ENCODE assay signal across 10 mouse cellular contexts in genomic region chr13:44229136-44229611, GRCm38 (mm10).
A peak's percentile ranks its signal among the peaks of the same experiment; 100 is the strongest.
DNase-seq lines count a peak whose midpoint lies in the region; ATAC-seq and TF ChIP-seq lines count a peak whose summit lies in the region.
"Had no signal": no experiment of that assay in that cellular context is flagged by ENCODE, and none has a peak within 500 bp of the region (broad histone marks: within the 10 kb centered on the region; RNA-seq: fewer than 3 reads in every experiment).

No protein-coding gene starts in this region.

- DNase-seq in heart, postnatal 0 days (ENCODE audit: low spot score), result peak; percentile 41
- no peak for DNase-seq in heart, postnatal 10 days
- peak; percentile 40 for DNase-seq in forebrain, embryonic 10.5 days (ENCODE audit: extremely low spot score, low spot score)
- DNase-seq in midbrain, postnatal 0 days (ENCODE audit: low spot score), result no peak
- DNase-seq in right cerebral cortex, adult 2 months (ENCODE audit: low spot score in 2 of 2), result no peak
- no peak for DNase-seq in layer of hippocampus, adult 9-10 months (ENCODE audit: low spot score)

- 0 out of 2 replicates have a peak, but pooled peaks cover 5% of the 10 kb centered on the region for H3K9me3 ChIP-seq in heart, postnatal 0 days (replicated peaks; ENCODE audit: control insufficient read depth, low read length)
- H3K9me3 ChIP-seq in forebrain, embryonic 10.5 days, result peaks cover 11% of the 10 kb centered on the region; the same call in 1 of the 2 replicates
- no peaks in the 10 kb centered on the region for H3K9me3 ChIP-seq in hindbrain, embryonic 16.5 days (ENCODE audit: control insufficient read depth, low read length)
- no peaks in the 10 kb centered on the region for H3K9me3 ChIP-seq in midbrain, postnatal 0 days (ENCODE audit: low read length)

- intact Hi-C loops in heart, postnatal 10 days (cut with DNase I), result loop anchor here (2.0 to 5.0 kb wide), 3 partner anchors 162 to 504 kb away; no protein-coding TSS in a partner anchor

- H3K36me3 ChIP-seq in heart, postnatal 0 days (replicated peaks; ENCODE audit: control insufficient read depth, insufficient read depth, low read length), result no peaks in the 10 kb centered on the region
- H3K36me3 ChIP-seq in forebrain, embryonic 10.5 days (replicated peaks), result no peaks in the 10 kb centered on the region
- no peaks in the 10 kb centered on the region for H3K36me3 ChIP-seq in hindbrain, embryonic 16.5 days (ENCODE audit: control insufficient read depth, insufficient read depth, low read length)
- H3K36me3 ChIP-seq in midbrain, postnatal 0 days (ENCODE audit: insufficient read depth, low read length), result no peaks in the 10 kb centered on the region
- H3K36me3 ChIP-seq: embryonic facial prominence, embryonic 12.5 days had no signal

- H3K4me3 ChIP-seq in heart, postnatal 0 days (ENCODE audit: low read depth, low read length), result peak overlapping the region; percentile 38
- H3K4me3 ChIP-seq in forebrain, embryonic 10.5 days, result peak overlapping the region; percentile 14; the same call in 1 of the 2 replicates
- no peak overlapping the region for H3K4me3 ChIP-seq in hindbrain, embryonic 16.5 days (ENCODE audit: low read length)
- no peak overlapping the region for H3K4me3 ChIP-seq in midbrain, postnatal 0 days (ENCODE audit: low read depth, low read length)
- H3K4me3 ChIP-seq: embryonic facial prominence, embryonic 12.5 days had no signal

- WGBS in heart, postnatal 0 days, result 7% methylated on average over 7 of the region's 7 CpGs
- 7% methylated on average over 7 of the region's 7 CpGs for WGBS in forebrain, embryonic 10.5 days
- WGBS in hindbrain, embryonic 16.5 days, result 11% methylated on average over 7 of the region's 7 CpGs
- WGBS in midbrain, postnatal 0 days, result 15% methylated on average over 7 of the region's 7 CpGs

- no peak for TF ChIP-seq CTCF in heart, postnatal 0 days (IDR thresholded peaks at IDR 0.05; ENCODE audit: low read depth)
- no peak for TF ChIP-seq CTCF in midbrain, postnatal 0 days (IDR thresholded peaks at IDR 0.05)

- peak; percentile 25; the same call in 1 of the 2 replicates for ATAC-seq in heart, postnatal 0 days (ENCODE audit: insufficient read depth, low read depth)
- no peak for ATAC-seq in hindbrain, embryonic 16.5 days
- ATAC-seq in midbrain, postnatal 0 days (ENCODE audit: low FRiP score), result no peak
- ATAC-seq in frontal cortex, adult (ENCODE audit: low TSS enrichment), result no peak

- peaks cover 28% of the 10 kb centered on the region for H3K4me1 ChIP-seq in heart, postnatal 0 days (ENCODE audit: control insufficient read depth, insufficient read depth)
- H3K4me1 ChIP-seq in forebrain, embryonic 10.5 days, result peaks cover 74% of the 10 kb centered on the region
- H3K4me1 ChIP-seq in hindbrain, embryonic 16.5 days (ENCODE audit: control insufficient read depth, insufficient read depth, low read depth, low read length), result peaks cover 27% of the 10 kb centered on the region
- H3K4me1 ChIP-seq in midbrain, postnatal 0 days (ENCODE audit: insufficient read depth, low read length), result peaks cover 6% of the 10 kb centered on the region; the same call in 1 of the 2 replicates

- H3K27me3 ChIP-seq in heart, postnatal 0 days (ENCODE audit: control insufficient read depth, insufficient read depth, low read length), result no peaks in the 10 kb centered on the region
- peaks cover 53% of the 10 kb centered on the region for H3K27me3 ChIP-seq in forebrain, embryonic 10.5 days (ENCODE audit: poor library complexity, severe bottlenecking)
- H3K27me3 ChIP-seq in hindbrain, embryonic 16.5 days (replicated peaks; ENCODE audit: control insufficient read depth, insufficient read depth, low read length), result no peaks in the 10 kb centered on the region
- no peaks in the 10 kb centered on the region for H3K27me3 ChIP-seq in midbrain, postnatal 0 days (ENCODE audit: insufficient read depth, low read length)
- H3K27me3 ChIP-seq: embryonic facial prominence, embryonic 12.5 days had no signal

- peak overlapping the region; percentile 57 for H3K4me2 ChIP-seq in heart, postnatal 0 days (ENCODE audit: low read depth, low read length)
- H3K4me2 ChIP-seq in hindbrain, embryonic 16.5 days (ENCODE audit: low read length), result peak overlapping the region; percentile 36
- peak overlapping the region; percentile 15; the same call in 1 of the 2 replicates for H3K4me2 ChIP-seq in midbrain, postnatal 0 days (ENCODE audit: low read depth, low read length, poor library complexity, severe bottlenecking)

- peak overlapping the region; percentile 60 for H3K9ac ChIP-seq in heart, postnatal 0 days (replicated peaks; ENCODE audit: low read depth, low read length)
- no peak overlapping the region; the same call in 1 of the 2 replicates for H3K9ac ChIP-seq in hindbrain, embryonic 16.5 days (ENCODE audit: low read depth, low read length)
- no peak overlapping the region for H3K9ac ChIP-seq in midbrain, postnatal 0 days (replicated peaks; ENCODE audit: low read length, poor library complexity, severe bottlenecking)
- H3K9ac ChIP-seq: embryonic facial prominence, embryonic 12.5 days had no signal

- no peak for TF ChIP-seq EP300 in heart, postnatal 0 days (IDR thresholded peaks at IDR 0.05; ENCODE audit: low read depth)

- peak overlapping the region; percentile 92 for H3K27ac ChIP-seq in heart, postnatal 0 days (ENCODE audit: low read depth)
- peak overlapping the region; percentile 73 for H3K27ac ChIP-seq in forebrain, embryonic 10.5 days
- 0 out of 2 replicates have a peak overlapping the region, but pooled peaks have one; percentile 17 for H3K27ac ChIP-seq in hindbrain, embryonic 16.5 days (ENCODE audit: low read depth, low read length)
- H3K27ac ChIP-seq in midbrain, postnatal 0 days (ENCODE audit: low read depth, low read length), result no peak overlapping the region
- H3K27ac ChIP-seq: embryonic facial prominence, embryonic 12.5 days; macrophage had no signal

Comparison
In these comparisons a context has a peak if more than half of its experiments do, and no peak if none do; other contexts are left out.
1. DNase-seq: peak in heart, postnatal 0 days (single experiment) and forebrain, embryonic 10.5 days (single experiment); none in heart, postnatal 10 days (0 of 2), midbrain, postnatal 0 days (single experiment), right cerebral cortex, adult 2 months (0 of 2) and layer of hippocampus, adult 9-10 months (single experiment).
2. H3K4me3 ChIP-seq: peak in heart, postnatal 0 days (single experiment) and forebrain, embryonic 10.5 days (single experiment); none in hindbrain, embryonic 16.5 days (single experiment) and midbrain, postnatal 0 days (single experiment).
3. Peak in every context shown above with its lines, with median percentiles within 50 percentile points of each other: H3K4me2 ChIP-seq.